Mouse (Mus musculus): ENCODE measurements around the gene Sec24d.
"Not testable (repeated sequence)": the region's sequence is repeated elsewhere in the genome, so short reads cannot be mapped to it uniquely, and the experiment has no call there.

Gene Sec24d

DNA sequence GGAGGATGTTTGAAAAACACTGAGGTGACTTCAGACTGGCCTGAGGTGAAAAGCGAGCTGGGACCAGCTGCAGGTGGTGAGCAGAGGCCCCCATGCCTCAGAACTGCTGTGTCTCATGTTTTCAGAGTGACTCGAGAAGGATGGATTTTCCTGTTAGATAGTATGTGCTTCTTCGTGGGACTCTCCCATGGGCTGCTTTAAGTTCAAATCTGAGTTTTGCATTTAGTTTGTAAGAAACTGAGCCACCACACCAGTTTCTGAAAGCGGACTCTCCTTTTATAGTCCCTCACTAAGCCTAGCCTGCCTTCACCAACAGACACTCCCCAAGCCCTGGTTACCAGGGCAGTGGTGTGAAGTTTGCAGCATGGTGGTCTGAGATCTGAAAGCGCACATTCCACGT is 70.6 kb downstream of the Sec24d start:
- in situ Hi-C loops (cut with MboI, MseI) = no loop called here

DNA sequence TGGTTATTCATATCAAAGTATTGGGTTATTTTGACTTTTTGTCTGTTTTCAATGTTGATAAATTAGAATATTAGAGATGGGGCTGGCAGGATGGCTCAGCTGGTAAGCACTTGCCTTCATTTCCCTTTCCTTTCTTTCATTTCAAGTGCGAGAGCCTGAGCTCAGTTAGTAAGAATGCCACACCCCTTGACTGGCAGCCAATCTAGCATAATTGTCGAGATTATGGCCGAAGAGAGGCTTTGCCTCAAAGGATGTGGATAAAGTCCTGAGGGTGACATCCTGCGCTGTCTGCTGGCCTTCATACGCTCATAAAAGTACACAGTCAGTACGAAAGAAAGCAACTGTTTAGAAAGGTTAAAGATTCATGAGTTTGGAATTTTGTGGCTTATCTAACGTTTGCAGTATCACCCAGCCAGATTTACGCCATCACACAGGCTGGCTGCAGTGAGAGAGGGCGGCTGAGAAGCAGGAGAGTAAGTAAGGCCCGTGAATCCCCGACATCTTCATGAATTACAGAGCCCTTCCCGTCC is 71.5 kb downstream of the Sec24d start:
- in situ Hi-C loops (cut with MboI, MseI) = no loop called here

DNA sequence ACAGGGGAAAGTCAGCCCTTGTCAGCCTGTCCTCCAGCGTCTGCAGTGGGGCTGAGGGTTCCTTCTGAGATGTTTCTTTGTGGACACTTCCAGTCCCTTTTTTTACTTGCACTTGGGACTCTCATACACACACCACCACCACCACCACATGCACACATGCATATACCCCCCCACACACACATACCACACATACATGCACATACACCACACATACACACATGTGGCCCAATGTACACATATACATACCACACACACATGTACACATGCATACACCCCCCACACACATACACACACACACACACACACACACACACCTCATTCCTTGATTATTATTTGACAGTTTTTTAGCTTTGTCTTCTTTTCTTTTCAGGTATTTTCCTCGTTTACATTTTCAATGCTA is 73.8 kb downstream of the Sec24d start:
- in situ Hi-C loops (cut with MboI, MseI) = no loop called here

DNA sequence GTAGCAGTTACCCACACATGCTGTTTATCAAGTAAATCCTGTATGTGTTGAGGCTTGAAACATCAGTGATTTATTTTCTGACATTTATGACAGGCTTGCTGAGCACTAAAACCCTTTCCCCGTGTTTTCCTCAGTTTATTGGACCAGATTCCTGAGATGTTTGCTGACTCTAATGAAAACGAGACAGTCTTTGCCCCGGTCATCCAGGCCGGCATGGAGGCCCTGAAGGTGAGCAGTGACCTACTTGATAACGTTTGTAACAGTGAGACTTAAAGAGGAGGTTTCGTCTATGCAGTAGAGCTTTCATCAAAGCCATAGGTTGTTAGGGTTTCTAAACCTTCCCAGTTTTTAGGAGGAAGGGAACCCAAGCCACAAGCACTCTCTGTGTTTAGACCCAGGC is 76.4 kb downstream of the Sec24d start:
- in situ Hi-C loops (cut with MboI, MseI) = no loop called here

DNA sequence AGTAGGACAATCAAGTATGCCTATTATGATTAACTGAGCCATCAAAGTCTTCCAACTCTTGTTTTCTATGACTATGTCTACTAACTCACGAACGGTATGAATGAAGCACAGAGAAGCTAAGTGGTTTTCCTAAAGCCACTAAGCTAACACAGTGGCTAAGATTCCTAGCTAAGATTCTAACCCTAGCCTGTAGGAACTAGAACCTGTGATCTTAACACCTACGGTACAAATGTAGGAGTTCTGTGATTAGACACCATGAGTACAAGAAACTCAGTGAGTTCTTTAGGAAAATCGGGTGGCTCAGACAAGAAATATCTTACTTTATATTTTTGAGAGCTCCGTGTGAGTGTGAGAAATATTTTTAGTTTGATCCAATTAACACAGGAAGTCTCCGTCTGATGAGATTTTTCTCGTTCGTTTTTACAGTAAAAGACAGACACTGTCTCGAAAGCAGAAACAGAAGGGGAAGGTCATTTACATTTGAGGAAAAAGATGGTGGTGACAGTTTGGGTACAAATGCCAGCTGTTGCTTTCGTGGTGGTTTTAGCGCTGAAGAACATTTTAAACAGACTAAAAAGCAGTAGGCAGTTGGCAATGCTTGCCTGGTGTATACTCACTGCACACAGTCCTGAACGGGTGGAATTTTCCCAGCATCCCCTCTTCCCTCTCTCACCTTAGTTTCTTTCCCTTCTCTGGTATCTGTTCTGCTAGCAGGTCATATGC is 81.0 kb downstream of the Sec24d start:
- in situ Hi-C loops (cut with MboI, MseI) = no loop called here

DNA sequence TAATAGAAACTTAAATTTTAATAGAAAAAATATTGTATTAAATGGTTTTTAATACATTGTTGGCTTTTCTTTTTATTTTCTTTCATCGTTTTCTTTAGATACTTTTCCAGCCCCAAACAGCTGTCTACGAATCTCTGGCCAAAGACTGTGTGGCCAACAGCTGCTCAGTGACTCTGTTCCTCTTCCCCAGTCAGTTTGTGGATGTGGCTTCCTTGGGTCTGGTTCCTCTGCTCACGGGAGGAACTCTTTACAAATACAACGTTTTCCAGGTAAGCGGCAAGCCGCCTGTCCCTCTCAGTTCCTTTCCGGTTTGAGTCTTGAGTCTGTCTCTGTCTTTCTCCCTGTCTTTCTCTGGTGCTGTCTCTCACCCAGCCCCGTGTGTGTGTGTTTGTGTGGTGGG is 83.3 kb downstream of the Sec24d start:
- in situ Hi-C loops (cut with MboI, MseI) = no loop called here

DNA sequence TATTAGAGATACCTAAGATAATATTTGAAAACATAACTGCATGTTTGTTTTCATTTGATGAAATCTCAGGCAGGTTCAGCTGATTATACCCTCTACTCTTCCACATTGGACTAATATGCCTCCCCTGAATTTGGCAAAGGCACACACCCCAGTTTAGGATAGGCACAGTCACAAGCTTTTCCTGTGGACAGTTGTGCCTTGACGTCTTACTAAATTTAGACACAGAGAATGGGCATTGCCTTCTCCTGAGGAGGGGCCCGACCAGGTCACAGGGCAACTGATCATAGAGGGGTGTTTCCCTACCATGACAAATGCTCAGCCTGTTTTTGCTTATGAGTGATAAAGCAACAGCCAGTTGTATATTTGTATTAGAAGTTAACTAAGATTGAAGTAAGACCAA is 84.3 kb downstream of the Sec24d start:
- in situ Hi-C loops (cut with MboI, MseI) = no loop called here

DNA sequence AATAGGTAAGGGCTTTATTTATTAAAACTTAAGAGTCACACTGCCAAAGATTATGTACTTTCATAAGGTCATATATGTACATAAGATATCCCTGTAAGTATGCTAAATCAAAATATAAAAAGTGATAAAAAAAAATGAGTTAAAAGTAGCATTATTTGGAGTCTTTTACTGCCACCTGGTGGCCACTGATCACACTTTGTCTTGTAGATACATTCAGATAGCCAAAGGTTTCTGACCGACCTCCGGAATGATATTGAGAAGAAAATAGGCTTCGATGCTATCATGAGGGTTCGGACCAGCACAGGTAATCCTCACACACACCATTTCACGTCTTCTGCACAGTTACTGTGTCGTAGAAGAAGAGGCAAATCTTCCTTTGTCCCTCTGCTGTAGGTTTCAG is 85.9 kb downstream of the Sec24d start:
- in situ Hi-C loops (cut with MboI, MseI) = no loop called here

DNA sequence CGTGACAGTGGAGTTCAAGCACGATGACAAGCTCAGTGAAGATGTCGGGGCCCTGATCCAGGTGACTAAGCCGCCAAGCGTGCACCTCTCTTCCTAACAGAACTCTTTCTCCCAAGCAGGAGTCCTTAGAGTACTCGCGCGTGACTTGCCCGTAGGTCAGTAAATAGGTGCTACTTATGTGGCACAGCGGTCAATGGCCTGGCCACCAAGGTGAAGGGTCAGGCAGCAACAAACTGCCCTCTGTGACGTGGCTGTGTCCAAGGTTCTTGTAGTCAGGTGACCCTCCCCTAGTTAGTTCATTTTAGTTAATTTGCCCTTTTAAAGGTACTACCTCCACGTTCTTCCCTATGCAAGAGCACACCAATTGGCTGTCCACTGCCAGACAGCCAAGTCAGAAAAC is 86.4 kb downstream of the Sec24d start:
- in situ Hi-C loops (cut with MboI, MseI) = no loop called here

DNA sequence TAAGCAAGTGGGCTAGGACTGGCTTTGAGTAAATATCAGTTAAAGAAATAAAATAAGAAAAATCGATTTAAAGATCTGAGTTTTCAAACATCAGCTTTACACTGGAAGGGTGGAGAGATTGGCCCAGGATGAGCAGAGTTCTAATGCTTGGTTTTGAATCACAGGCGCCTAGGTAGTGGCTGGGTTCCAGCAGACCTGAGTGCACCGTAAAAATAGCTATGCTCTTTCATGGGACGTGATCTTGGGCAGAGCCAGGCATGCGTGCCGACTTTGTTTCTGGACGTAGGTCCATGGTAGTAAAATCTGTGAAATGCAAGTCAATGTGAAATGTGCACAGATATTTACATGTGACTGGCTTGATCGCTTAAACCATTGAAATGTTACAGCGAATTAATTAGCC is 87.1 kb downstream of the Sec24d start:
- in situ Hi-C loops (cut with MboI, MseI) = no loop called here

DNA sequence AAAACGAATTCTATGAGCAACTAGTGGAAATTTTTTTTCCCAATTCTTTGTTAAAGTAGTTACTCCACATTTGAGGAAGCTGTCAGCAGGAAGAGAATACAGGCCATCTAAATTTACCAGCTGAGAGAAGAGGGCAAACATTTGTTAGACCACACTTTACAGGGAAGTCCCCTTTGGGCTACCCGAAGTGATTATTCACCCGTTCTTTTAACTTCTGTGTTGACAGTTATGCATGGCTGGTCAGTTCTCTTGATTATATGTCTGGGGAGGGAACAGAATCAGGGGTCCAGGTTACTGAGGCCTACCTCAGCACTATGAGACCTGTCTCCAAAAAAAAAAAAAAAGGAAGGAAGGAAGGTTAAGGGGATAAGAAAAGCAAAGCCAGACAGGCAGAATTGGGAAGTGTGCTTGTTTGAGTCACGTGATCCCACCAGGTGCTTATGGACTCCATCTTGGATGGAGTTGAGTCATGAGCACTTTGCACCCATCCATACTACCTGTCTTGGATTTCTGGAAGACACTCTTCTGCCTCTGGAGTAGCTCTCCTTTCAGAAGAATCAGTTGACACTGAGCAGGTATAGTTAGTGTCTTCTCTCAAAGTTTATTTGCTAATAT is 89.2 kb downstream of the Sec24d start:
- in situ Hi-C loops (cut with MboI, MseI) = no loop called here

DNA sequence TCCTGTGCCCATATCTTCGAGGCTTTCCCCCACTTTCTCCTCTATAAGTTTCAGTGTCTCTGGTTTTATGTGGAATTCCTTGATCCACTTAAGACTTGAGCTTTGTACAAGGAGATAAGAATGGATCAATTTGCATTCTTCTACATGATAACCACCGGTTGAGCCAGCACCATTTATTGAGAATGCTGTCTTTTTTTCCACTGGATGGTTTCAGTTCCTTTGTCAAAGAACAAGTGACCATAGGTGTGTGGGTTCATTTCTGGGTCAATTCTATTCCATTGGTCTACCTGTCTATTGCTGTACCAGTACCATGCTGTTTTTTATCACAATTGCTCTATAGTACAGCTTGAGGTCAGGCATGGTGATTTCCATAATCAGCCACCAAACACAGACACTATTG is 99.6 kb downstream of the Sec24d start:
- in situ Hi-C loops (cut with MboI, MseI) = not testable (repeated sequence)

DNA sequence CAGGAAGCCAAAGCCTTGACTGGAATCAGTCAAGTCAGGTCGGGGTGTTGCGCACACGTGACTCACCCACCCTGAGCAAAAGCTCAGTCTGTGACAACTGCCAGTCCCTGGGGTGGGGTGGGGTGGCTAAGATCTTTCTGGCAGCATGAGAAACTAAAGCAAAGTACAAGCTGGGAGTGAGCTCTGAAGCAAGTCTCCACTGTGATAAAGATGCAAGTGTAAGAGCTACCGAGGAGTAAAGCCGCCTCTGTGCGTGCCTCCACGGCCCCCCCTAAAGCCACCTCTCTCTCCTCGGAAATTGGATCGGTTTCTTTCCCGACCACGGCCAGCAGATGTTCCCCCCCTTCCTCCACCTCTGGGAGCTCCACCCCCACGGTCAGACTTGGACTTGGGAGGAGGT is 101.9 kb downstream of the Sec24d start:
- in situ Hi-C loops (cut with MboI, MseI) = no loop called here

DNA sequence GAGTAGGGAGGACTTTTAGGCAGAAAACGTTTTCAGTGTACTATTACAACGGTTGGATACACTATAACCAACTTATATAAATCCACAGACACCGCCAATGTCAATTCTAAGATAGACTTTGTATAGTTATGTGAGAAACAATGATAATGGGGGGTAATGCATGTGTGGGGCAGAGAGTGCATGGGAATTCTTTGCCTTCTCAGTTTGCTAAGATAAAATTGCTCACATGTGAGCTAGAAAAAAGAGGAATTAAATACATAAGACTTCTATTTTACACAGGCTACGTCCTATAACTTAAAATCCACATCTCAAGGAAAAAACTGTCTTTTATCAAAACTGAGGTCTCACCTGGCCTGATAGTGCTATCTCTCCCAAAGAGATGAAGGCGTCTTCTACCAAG is 103.7 kb downstream of the Sec24d start:
- in situ Hi-C loops (cut with MboI, MseI) = no loop called here

DNA sequence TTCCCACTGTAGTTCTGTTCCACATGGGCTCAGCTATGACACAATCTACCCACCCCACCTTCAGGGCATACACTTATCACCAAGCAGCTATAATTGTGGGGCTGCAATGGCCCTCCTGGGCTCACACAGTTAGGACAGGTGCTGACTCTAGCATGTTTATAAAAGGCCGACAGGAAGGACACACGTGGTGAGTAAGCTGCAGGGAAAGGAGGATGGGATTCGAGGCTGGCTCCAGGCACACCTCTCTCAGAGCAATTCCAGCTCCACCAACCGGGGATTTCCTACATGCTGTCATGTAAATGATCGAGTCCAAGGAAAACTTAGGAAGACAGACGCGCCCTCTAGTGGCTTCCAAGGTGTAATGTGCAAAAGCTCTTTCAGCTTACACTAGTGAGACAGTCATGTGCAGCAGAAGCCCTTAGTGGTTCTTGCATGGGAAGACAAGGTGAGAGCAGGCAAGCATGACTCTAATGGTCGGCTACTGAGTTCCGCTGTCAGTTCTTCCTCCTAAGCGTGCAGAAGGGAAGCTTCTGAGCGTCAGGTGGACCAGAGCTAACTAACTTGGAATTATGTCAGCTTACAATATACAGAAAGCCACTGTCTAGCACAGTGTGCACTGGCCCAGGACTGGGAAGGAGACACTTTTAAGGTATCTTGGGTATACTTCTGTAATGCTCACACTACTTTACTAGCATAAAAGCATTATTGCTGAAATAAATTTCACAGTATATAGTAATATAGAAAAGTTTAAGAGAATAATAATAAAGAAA is 104.7 kb downstream of the Sec24d start:
- in situ Hi-C loops (cut with MboI, MseI) = no loop called here

DNA sequence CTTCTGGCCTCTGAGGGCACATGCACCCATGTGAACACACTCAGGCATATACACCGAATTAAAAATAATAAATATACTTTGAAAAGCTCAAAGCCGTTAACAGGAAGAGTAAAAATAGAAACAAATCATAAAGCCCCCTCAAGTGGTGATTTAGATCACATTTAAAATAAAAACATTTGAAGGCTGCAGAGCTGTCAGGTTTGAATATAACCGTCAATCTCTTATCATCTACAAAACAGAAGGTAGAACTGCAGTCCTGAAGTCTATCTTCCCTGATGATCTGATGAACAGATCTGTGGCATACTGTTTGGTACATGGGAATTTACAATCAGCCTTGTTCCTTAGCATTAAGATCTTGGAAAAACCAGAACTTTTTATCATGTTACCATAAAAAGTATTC is 109.3 kb downstream of the Sec24d start:
- in situ Hi-C loops (cut with MboI, MseI) = no loop called here

DNA sequence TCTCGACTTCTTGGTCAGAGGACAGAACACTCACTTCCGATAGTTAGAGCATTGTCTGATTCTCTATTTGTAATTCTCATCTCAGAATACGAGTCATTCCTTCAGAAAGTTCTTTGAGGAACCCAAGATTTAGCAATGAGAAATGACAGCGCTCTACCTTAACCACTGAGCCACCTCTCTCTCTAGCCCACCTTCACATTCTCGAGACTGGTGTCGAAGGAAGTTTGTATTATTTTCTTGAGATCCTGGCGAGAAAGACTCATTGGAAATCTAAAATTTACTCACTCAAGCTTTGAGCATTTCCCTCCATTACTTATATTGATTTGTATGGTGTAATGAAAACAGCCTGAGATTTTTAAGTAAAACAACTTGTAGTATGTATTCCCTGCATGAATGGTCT is 117.2 kb downstream of the Sec24d start:
- in situ Hi-C loops (cut with MboI, MseI) = no loop called here

DNA sequence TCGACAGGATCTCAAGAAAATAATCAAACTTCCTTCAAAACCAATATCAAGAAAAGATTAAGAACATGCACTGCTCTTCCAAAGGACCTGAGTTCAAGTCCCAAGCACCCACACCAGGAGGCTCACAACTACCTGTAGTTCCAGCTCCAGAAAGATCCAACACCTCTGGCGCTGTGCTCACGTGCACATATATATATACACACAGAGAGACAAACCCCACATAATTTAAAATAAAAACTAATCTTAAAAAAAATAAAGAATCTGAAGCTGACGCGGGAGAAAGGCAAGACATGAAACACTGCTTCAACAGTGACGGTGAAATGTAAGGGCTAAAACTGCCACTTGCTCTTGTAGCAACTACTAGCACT is 117.8 kb downstream of the Sec24d start:
- in situ Hi-C loops (cut with MboI, MseI) = no loop called here

DNA sequence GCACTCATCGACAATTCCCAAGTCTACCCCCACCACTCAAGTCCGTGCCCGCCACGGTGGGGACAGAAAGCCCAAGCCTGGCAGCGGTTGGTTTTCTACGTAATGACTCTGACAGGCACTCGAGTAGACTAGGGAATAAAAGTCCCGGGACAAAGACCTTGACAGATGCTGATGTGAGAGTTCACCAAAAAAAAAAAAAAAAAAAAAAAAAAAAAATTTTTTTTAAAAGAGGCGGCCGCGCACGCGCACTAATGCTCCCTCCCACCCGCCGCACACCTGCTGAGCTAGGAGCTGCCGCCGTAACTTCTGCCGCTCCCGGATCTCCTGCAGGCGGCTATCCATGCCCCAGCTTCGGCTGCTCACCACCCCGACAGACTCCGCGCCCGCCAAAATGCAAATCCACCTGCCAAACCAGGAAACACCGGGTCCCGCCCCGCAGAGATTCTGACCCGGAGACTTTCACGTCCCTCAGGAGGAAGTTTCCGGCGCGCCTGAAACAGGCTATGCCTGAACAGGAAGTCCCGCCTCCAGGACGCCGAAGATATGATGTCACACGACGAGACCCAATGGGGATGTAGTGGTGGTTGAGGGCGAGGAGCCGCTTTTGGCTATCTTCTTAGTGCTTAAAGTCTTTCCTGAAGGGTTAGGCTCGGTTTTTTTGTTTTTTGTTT is 118.4 kb downstream of the Sec24d start, which contains the start of gene Mettl14:
Mettl14 (minus strand) TSS at position 623 of the 671 bp plus-strand sequence.
- in situ Hi-C loops (cut with MboI, MseI) = no loop called here

DNA sequence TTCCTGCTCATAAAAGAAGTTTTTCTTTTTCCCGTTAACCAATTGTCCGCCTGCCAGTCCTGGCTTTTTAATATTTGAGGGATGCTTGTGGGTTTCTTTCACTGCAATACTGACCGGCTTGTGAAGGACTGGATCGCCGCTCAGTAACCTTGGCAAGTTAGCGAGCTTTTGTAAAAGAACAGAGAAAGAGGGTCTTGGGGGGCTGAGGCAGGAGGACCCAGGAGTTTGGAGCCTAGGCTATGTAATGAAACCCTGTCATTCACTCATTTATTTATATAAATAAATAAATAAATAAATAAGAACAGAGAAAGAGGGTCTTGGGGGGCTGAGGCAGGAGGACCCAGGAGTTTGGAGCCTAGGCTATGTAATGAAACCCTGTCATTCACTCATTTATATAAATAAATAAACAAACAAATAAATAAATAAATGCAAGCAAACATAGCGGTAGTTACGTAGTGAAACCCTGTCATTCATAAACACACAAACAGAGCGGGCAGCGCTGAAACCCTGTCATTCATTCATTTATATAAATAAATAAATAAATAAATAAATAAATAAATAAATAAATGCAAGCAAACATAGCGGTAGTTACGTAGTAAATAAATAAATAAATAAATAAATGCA is 119.0 kb downstream of the Sec24d start:
- in situ Hi-C loops (cut with MboI, MseI) = not testable (repeated sequence)

DNA sequence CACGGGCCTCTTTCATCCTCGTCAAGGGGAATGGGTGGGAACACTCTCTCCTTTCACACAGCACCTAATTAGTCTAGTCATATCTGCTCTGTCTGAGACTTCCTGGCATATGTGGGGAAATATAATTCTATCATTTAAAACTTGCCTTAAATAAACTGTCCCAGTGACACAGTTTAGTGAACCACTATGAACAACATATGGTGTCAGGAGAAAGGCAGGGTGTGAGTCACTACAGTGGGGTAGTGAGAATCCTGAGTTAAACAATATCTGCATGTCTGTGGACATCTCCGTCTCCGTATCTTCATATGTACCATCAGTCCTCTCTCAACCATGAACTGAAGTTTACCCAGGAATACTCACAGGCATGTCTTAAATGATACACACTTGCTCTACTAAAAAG is 123.9 kb downstream of the Sec24d start:
- in situ Hi-C loops (cut with MboI, MseI) = loop anchor here (10.0 kb wide), 1 partner anchor 1254 kb away; no protein-coding TSS in a partner anchor

All from T-helper 2 cell (primary cell).